Mouse (Mus musculus) testis, adult 2 months (tissue): ENCODE results near the gene Trem2.

Source experiments
- CTCF ChIP-seq: fragments of 200-500 bp; IDR thresholded peaks from 2 replicates; pipeline ENCODE4 v1.5.1; 2012; ENCODE audit warnings: low read depth, mild to moderate bottlenecking, inconsistent platforms, low read length, moderate library complexity; ENCODE audit not compliant: control insufficient read depth, insufficient read depth, insufficient replicate concordance
- POLR2A ChIP-seq: fragments of 200-500 bp; IDR thresholded peaks from 2 replicates; pipeline ENCODE4 v1.6.1; 2012; ENCODE audit warnings: low read depth, mild to moderate bottlenecking, inconsistent platforms, low read length, moderate library complexity; ENCODE audit not compliant: control insufficient read depth

GRCm38 (mm10) chr17:48385786-48386461, 39.7 kb downstream of the Trem2 start:
- TF ChIP-seq POLR2A (no peak), CTCF (no peak)
